Mouse (Mus musculus): ENCODE data around the gene Flad1. TPM values are rescaled to one million over a fixed set of nuclear protein-coding genes. Genes with fewer than 3 reads are reported as not detected.

Gene Flad1
- polyA plus RNA-seq (2012; ENCODE audit: insufficient read depth, insufficient read length, low replicate concordance, missing spikeins) = not detected in 2 replicates

DNA sequence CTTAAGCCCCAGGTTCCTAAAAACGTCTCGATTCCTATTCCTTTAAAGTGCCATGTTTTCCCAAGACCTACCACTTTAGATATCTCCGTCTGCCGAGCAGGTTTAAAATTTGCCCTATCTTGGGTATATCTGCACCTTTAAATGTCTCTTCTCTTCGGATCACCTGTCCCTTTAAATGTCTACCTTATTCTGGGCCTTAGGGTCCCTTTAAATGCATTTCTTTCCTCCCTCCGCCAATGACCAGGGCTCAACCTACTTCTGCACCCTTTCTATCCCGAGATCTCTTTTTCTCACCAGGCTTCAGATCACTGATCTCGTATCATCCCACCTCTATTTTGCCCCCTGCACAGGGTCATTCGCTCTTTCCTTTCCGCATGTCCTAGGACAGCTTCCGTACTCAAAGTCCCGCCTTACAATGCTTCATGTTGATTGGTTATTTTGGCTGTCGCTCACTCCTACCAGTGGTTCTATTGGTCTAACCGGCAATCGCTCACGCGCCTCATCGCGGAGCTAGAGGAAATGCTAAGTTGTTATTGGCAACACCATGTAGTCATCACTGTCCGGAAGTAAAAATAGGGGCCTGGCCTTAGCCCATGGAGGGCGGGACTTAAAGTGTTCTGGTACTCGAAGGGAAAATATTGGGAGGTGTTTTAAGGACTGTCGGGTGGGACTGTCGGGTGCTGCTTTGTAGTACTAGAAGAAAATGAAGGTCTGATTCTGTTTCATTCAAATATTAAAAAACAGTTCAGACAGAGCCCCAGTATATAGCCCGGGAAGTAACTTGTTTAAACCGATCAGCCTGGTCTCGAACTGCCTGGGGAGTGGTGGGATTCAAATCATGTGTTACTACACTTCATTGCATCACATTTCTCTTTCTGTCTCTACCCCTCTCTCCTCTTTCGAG, at the start of gene Flad1:
TSS of gene Flad1 (minus strand) at position 381 of the 904 bp plus-strand sequence.
- H3K4me3 ChIP-seq (ENCODE audit: insufficient read depth, low read depth, low read length) = peak within 1 kb of the TSS; percentile 62
- peak within 1 kb of the TSS; percentile 87 for H3K27ac ChIP-seq (ENCODE audit: insufficient read depth, low read depth, low read length)
- H3K4me1 ChIP-seq (ENCODE audit: control insufficient read depth, insufficient read depth, low read length) = peaks cover 15% of the 10 kb centered on the region
- no peak for TF ChIP-seq CTCF (IDR thresholded peaks at IDR 0.05; ENCODE audit: insufficient read depth, low read depth, low read length)
- WGBS = 3% methylated on average over 28 of the region's 28 CpGs

GRCm38 (mm10) chr3:89458965-89459807, 47.5 kb upstream of the Flad1 start:
- WGBS = under 1% methylated on average over 36 of the region's 36 CpGs
- H3K27ac ChIP-seq (ENCODE audit: insufficient read depth, low read depth, low read length) = peak overlapping the region; percentile 61
- TF ChIP-seq POLR2A (IDR thresholded peaks at IDR 0.05; ENCODE audit: insufficient read depth, low read depth, low read length) (peak; percentile 49; the same call in 1 of the 2 replicates), CTCF (IDR thresholded peaks at IDR 0.05; ENCODE audit: insufficient read depth, low read depth, low read length) (no peak)

GRCm38 (mm10) chr3:89458372-89458964, 46.8 kb upstream of the Flad1 start:
- no peak for TF ChIP-seq CTCF (IDR thresholded peaks at IDR 0.05; ENCODE audit: insufficient read depth, low read depth, low read length)
- Histone ChIP-seq H3K27ac (ENCODE audit: insufficient read depth, low read depth, low read length) (0 out of 2 replicates have a peak overlapping the region, but pooled peaks have one; percentile 20), H3K4me3 (ENCODE audit: insufficient read depth, low read depth, low read length) (peak overlapping the region; percentile 80), H3K4me1 (ENCODE audit: control insufficient read depth, insufficient read depth, low read length) (peaks cover 9% of the 10 kb centered on the region; the same call in 1 of the 2 replicates)
- 34% methylated on average over 13 of the region's 13 CpGs for WGBS

More at GRCm38 (mm10) chr3:89458965-89459807, 47.5 kb upstream of the Flad1 start:
- Histone ChIP-seq H3K4me3 (ENCODE audit: insufficient read depth, low read depth, low read length) (peak overlapping the region; percentile 80), H3K4me1 (ENCODE audit: control insufficient read depth, insufficient read depth, low read length) (peaks cover 9% of the 10 kb centered on the region; the same call in 1 of the 2 replicates)

GRCm38 (mm10) chr3:89456726-89457665, 45.3 kb upstream of the Flad1 start:
- no peak overlapping the region for H3K4me3 ChIP-seq (ENCODE audit: insufficient read depth, low read depth, low read length)
- no peak overlapping the region for H3K27ac ChIP-seq (ENCODE audit: insufficient read depth, low read depth, low read length)
- 36% methylated on average over 10 of the region's 10 CpGs for WGBS
- H3K4me1 ChIP-seq (ENCODE audit: control insufficient read depth, insufficient read depth, low read length) = peaks cover 9% of the 10 kb centered on the region; the same call in 1 of the 2 replicates
- TF ChIP-seq CTCF (IDR thresholded peaks at IDR 0.05; ENCODE audit: insufficient read depth, low read depth, low read length) = peak; percentile 47; the same call in 1 of the 2 replicates
- no peak for TF ChIP-seq POLR2A (IDR thresholded peaks at IDR 0.05; ENCODE audit: insufficient read depth, low read depth, low read length)

DNA sequence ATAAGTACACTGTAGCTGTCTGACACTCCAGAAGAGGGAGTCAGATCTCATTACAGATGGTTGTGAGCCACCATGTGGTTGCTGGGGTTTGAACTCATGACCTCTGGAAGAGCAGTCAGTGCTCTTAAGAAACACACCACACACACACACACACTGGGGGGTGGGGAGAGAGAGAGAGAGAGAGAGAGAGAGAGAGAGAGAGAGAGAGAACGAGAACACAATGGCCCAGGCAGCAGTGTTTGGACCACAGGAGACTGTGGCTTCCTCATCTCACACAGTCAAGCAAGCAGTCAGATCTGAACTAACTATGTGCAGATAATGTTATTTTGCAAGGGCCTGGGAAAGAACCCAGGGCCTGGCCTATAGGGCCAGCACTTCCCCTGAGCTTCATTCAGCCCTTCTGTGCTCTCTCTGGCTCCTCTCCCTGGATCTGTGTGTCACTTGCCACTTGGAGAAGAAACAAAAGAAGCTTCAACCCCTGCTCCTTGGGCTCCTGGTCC, 44.2 kb upstream of the Flad1 start:
- no peak overlapping the region for H3K27ac ChIP-seq (ENCODE audit: insufficient read depth, low read depth, low read length)
- 92% methylated on average over 1 of the region's 1 CpGs for WGBS
- peaks cover 17% of the 10 kb centered on the region for H3K4me1 ChIP-seq (ENCODE audit: control insufficient read depth, insufficient read depth, low read length)
- no peak overlapping the region for H3K4me3 ChIP-seq (ENCODE audit: insufficient read depth, low read depth, low read length)
- TF ChIP-seq CTCF (IDR thresholded peaks at IDR 0.05; ENCODE audit: insufficient read depth, low read depth, low read length) (no peak), POLR2A (IDR thresholded peaks at IDR 0.05; ENCODE audit: insufficient read depth, low read depth, low read length) (no peak)

DNA sequence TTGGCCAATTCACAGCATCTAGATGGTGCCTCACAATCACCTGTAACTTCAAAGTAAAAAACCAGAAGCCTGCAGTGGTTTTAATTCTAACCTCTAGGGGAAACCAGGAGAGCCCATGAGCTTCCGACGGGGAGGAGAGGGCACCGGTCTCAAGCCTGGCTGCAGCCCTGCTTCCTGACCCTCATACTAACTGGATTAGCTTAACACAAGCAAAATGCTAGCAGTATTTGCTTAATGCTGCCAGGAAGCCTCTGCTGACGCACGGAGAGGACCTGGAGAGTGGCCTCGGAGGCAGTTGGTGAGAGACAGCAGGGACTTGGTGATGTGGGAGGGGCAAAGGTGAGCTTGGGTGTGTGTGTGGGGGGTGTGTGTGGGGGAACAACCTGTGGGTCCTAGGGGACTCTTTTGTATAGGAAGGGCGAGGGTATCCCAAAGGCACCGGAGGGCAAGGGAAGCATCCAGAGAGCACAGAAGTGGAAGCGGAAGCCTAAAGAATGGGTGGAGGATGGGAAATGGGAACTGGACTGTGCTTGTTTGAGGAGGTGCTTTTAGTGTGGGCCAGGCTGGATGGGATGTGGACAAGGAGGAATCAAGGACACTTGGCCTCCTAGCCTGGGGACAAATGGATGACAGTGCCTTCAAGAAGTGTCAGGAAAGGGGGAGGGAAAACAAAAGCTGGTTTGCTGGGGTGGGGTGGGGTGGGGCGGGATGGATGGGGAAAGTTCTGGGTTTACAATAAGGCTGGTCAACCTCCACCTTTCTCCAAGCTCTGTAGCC, 42.9 kb upstream of the Flad1 start, which contains the start of gene Pmvk:
TSS of gene Pmvk (plus strand) at position 141 of the 777 bp plus-strand sequence.
- 73% methylated on average over 10 of the region's 10 CpGs for WGBS
- Histone ChIP-seq H3K4me1 (ENCODE audit: control insufficient read depth, insufficient read depth, low read length) (peaks cover 10% of the 10 kb centered on the region), H3K4me3 (ENCODE audit: insufficient read depth, low read depth, low read length) (no peak within 1 kb of the TSS), H3K27ac (ENCODE audit: insufficient read depth, low read depth, low read length) (no peak within 1 kb of the TSS)
- TF ChIP-seq POLR2A (IDR thresholded peaks at IDR 0.05; ENCODE audit: insufficient read depth, low read depth, low read length) = no peak
- no peak for TF ChIP-seq CTCF (IDR thresholded peaks at IDR 0.05; ENCODE audit: insufficient read depth, low read depth, low read length)

DNA sequence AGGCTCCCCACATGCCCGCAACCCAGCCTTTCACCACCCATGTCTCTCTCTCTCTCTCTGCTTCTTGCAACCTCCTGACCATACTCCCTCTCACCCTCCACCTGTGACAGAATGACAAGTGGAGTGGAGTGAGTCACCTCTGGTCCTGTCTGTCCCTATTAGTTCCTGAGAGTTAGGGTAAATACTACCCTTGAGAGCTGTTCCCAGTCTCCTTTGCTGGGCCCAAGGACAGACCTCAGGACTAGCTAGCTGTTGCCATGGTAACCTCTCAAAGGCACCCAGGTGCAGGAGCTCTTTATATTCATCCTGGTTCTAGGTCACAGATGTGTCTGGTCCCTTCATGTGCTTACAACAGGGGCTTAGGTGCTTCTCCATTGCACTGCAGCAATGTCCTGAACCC, 40.2 kb upstream of the Flad1 start:
- Histone ChIP-seq H3K4me3 (ENCODE audit: insufficient read depth, low read depth, low read length) (no peak overlapping the region), H3K4me1 (ENCODE audit: control insufficient read depth, insufficient read depth, low read length) (peaks cover 8% of the 10 kb centered on the region), H3K27ac (ENCODE audit: insufficient read depth, low read depth, low read length) (no peak overlapping the region)
- TF ChIP-seq POLR2A (IDR thresholded peaks at IDR 0.05; ENCODE audit: insufficient read depth, low read depth, low read length) = no peak
- WGBS = 100% methylated on average over 1 of the region's 1 CpGs
